Mouse (Mus musculus) left cerebral cortex, postnatal 25 days (tissue): Measurements from ENCODE around the gene Gcnt4. TPM values are rescaled to one million over a fixed set of nuclear protein-coding genes. Genes with fewer than 3 reads are reported as not detected.

Experiments used
- DNase-seq, 2 experiments: peaks; one replicate each; pipeline ENCODE4 v3.0.0; 2022; ENCODE audit warnings: low spot score in 2 of 2, mixed read lengths in 1 of 2
- intact Hi-C: fragments of 180-260 bp; cut with DNase I; formaldehyde crosslinking; loops from one replicate; pipeline ENCODE4 v1.15.1; 2025
- total RNA-seq, 2 experiments: library from RNA; stranded (reverse); gene quantifications; 2 replicates each; pipeline ENCODE4 v1.2.3; 2021

Gcnt4 gene
- total RNA-seq, 2 experiments from 2014 or later: 9.2 to 11.8 TPM

DNA sequence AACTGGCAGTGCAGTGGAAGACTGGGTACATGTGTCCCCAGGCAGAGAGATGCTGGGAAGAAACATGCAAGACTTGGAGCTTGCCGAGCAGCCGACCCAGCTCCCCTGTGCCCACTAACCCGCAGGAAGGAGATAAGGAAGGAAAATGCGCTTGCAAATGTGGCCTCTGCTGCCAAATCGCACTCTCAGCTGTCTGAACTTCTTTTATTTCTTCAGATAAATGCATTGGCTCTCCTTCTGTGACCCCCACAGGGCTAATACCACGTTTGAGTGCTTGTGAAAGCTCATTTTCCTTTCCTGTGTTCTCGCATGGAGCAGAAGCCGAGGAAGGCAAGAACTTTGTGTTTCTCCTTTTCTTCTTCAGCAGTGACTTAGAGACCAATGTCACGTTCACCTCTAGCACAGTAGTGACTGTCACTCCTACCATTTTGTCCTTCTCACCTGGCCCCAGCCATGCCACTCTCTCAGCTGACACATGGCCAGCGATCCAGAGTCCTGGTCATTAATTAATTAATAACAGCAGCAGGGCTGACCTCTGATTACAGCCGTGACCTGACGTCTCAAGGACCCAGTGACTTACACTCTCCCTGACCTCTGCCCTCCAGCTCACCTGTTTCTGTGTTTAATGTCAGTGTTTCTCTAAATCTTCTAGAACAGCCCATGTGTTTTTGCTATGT, 61.2 kb downstream of the Gcnt4 start:
- intact Hi-C loops: no loop called here
- no peak for DNase-seq

DNA sequence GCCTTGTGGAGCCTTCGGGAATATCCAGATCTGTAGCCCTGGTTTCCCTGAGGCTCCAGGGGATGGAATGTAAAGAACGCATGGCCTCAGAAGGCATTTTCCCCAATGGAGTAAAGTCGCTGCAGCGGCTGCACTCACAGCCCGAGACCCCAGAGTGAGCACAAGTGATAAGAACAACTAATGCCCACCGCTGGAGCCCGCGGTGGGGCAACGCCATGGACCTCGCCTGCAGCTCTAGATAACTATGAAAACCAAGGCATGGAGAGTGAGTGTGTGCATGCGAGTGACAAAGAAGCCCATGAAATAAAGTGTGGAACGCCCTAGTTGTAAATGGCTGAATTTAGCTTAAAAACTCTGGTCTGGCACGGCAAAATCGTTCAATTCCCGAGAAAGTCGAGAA, 64.6 kb downstream of the Gcnt4 start:
- no peak for DNase-seq
- intact Hi-C loops: no loop called here

DNA sequence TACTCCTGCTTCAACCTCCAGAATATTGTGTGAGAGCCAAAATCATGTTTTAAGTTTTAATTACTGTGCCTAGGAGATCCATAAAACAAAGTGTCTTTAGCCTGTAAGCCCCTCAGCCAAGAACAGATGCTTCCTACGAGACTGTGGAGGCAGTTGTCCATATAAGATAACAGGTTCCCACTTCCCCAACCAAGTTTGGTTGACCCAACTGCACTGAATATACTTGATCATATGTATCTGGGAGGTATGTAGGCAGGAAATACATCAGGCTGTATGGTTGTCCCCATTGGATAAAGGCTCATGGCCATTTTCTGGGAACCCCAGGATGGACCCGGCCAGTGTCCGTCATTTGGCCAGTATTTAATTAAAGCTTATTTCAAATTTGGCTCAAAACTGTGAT, 65.6 kb downstream of the Gcnt4 start:
- DNase-seq: no peak
- intact Hi-C loops: no loop called here

- intact Hi-C loops: no loop called here
- DNase-seq: no peak
Observed at GRCm38 (mm10) chr13:96990561-96991265, 66.2 kb downstream of the Gcnt4 start.

- intact Hi-C loops: no loop called here
- DNase-seq: peak in 1 of 2 experiments; percentile 28
Observed at GRCm38 (mm10) chr13:96993291-96993989, 69.0 kb downstream of the Gcnt4 start.

GRCm38 (mm10) chr13:96995243-96995642, 70.8 kb downstream of the Gcnt4 start:
- DNase-seq: no peak
- intact Hi-C loops: no loop called here

- no peak for DNase-seq
- intact Hi-C loops: no loop called here
Observed at GRCm38 (mm10) chr13:96997080-96997479, 72.6 kb downstream of the Gcnt4 start.

Other genes starting within 250 kb of the Gcnt4 start
- gene Ankrd31, start 176.4 kb upstream of the Gcnt4 start, total RNA-seq: under 1 TPM; 0.23 to 0.25 TPM
- not detected for gene 1700029F12Rik, start 109.7 kb downstream of the Gcnt4 start, total RNA-seq
- gene Fam169a, start 142.6 kb downstream of the Gcnt4 start, total RNA-seq: 10 to 100 TPM; 42.6 to 48.6 TPM
- gene Gm6169, start 174.5 kb downstream of the Gcnt4 start, total RNA-seq: 1 to 10 TPM in 1 of 2 experiments, not detected in 1; 2.5 TPM
- gene Gfm2, start 213.2 kb downstream of the Gcnt4 start, total RNA-seq: 10 to 100 TPM; 22.4 to 26.4 TPM
- gene Nsa2, start 213.2 kb downstream of the Gcnt4 start, total RNA-seq: 10 to 100 TPM; 38.0 to 41.1 TPM